Mouse (Mus musculus): ENCODE data around the gene Apmap.
"Not testable (repeated sequence)": the region's sequence is repeated elsewhere in the genome, so short reads cannot be mapped to it uniquely, and the experiment has no call there.

The Apmap gene

GRCm38 (mm10) chr2:150610097-150610496, 1.7 kb upstream of the Apmap start:
- DNase-seq: no peak

- peak in 1 of 2 experiments; percentile 50 for DNase-seq
Measured at GRCm38 (mm10) chr2:150608872-150609560, 649 bp upstream of the Apmap start.

- no peak for DNase-seq
Measured at GRCm38 (mm10) chr2:150607086-150607485, 1.3 kb downstream of the Apmap start.

DNA sequence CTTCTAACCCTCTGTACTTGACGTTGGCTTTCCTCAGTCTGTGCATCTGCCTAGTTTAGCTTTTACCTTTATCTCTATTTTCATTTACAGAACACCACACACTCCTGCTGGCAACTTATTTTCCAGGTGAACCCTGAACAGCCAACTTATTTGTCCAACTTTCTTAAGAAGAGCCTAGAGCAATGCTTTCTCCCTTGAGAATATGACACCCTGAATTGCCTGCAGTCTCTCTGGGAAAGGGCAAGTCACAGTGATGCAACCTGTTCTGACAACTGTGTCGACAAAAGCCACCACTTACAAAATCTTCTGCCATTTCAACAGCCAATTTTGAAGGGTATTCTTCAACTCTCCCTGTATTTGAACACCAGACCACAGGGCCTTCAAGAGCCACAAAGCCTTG, 3.6 kb downstream of the Apmap start:
- DNase-seq: no peak

GRCm38 (mm10) chr2:150602166-150602565, 6.2 kb downstream of the Apmap start:
- DNase-seq: no peak

GRCm38 (mm10) chr2:150600263-150600662, 8.1 kb downstream of the Apmap start:
- no peak for DNase-seq

DNA sequence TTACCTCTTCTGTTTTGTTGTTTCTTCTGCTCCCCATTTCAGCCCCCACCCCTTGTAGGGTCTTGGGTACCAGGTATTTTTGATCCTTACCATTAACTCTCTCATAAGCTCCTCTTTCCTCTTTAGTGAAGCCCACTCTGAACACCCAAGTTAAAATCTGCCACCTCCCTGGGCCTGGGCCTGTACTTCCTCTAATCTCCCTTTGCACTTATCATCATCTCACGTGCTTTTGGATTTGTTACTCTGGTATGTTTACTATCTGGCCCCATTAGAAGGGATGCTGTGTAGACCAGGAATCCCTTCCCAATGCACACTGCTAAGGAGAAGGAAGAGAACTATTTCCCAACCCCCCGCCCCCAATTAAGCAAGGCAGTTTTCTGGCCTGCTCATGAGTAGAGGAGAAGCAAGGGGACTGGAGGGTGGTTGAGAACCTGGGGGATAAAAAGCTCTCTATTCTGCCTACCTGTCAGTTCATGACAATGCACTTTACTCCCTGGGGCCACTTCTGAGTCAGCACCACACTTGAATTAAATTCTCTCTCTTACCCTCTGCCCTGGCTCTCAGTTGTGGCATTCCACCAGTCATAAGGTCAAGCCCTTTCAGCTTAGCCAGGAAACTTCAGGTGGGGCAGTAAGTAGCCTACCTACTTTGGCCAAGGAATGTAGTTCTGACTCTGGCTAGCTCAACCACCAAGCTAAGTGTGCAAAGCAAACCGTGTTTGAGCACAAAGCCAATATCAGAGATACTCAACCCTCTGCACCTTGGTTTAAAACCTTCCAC, 12.8 kb downstream of the Apmap start:
- DNase-seq: no peak

- no peak for DNase-seq
Measured at GRCm38 (mm10) chr2:150589076-150589475, 19.3 kb downstream of the Apmap start.

GRCm38 (mm10) chr2:150579628-150580027, 28.7 kb downstream of the Apmap start:
- DNase-seq: no peak

DNA sequence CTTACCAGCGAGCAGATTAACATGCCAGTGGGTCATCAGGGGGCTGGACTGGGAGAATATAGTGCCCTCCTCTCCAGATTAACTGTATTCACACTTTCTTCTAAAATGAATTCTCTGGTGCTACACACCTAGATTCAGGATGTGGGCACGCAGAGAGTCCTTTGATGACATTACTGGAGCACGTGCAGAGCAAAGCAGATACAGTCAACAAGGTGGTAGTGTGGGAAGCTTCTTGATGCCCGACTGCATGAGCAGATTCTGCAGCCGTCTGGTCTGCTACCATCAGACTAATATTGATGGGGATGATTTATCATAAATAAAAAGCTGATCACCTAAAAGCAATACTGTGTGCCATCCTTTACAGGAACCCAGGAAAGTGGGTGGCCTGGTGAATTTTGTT, 29.8 kb downstream of the Apmap start:
- DNase-seq: no peak

DNA sequence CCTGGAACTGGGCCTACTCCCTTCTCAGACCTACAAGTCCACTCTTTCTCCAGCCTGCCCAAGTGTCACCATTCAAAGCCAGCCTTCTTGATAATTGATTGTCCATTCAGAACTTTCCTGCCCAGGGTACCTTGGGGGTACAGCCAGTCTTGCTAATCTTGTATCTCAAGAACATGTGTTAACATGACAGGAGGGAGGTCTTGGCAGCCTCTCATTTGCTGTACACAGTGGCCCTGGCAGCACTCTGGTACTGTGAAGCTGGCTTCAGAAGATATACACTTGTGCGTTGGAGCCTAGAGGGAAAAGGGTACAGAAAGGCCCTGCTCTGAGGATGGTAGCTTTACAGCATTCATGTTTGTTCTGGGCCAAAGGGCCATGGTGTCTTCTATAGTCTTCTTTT, 32.1 kb downstream of the Apmap start:
- DNase-seq: no peak

DNA sequence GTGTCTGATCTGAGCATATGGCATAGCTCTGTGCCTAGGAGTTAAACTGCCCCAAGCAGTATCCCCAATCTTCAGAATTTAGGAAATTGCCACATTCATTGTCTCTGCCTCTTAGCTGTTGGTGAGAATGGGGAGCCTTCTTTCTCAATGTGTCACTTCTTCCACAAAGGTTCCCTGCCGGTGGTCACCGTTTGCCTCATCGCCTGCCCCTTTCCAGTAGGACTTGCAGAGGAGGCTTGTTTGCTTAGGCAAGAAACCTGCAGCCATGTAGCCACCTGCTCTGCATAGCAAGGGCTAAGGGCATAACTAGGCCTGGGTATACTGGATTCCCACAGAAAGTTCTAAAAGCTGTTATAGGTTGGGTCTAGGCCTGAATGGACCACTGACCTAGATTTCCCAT, 35.9 kb downstream of the Apmap start:
- DNase-seq: no peak

DNA sequence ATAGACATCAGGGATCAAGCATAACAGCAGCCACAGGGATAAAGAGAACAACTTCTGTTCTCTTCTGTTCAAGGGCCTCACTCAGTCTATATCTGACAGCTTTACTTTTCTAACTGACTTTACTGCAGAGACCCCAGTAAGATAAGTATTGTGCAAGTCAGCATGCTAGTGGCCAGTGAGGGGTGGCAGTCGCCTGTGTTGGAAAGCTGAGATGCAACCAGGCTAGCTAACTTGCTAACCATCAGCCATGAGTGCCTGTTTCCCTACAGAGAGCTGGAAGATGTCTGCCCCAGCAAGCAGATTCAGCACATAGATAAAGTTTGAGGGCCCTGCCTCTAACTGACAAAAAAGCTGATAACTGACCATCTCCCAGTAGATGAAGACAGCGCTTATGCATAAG, 37.6 kb downstream of the Apmap start:
- DNase-seq: no peak

DNA sequence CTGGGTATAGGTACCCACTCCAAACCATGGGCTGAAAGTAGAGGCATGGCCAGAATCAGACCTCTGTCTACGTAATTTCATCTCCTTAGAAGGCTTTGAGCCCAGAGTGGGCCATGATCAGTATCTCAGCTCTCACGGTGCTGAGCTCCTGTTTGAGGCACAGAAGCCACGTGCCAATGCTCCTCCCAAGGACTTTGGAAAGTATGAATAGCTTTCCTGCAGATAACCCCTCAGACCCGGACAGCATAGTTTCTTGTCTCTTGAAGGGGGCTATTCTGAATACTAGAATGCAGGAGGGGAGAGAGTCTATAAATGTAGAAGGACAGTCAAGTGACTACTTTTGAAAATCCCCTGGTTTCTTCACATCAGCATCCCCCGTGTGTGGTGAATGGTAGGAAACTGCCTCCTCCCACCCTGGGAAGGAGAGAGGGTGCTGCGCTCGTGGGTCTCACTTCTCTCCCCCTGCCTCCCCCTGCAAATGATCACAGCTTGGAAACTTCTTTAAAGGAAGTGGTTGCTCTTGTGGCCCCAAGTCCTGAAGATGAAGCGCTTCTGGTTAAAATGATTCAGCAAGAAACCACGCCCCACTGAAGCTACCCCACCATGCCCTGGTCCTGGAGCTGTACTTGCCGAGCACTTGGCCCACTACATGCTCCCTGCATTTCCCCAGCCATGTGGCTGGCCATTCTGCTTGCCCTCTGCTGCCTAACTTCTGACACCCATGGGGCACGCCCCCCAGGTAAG, 38.3 kb downstream of the Apmap start, which contains the start of gene Cst7:
TSS of gene Cst7 (plus strand) at position 569 of the 744 bp plus-strand sequence.
- DNase-seq: peak in 1 of 2 experiments; percentile 10

GRCm38 (mm10) chr2:150567051-150567450, 41.3 kb downstream of the Apmap start:
- no peak for DNase-seq

- no peak for DNase-seq
Measured at GRCm38 (mm10) chr2:150558568-150558967, 49.8 kb downstream of the Apmap start.

DNA sequence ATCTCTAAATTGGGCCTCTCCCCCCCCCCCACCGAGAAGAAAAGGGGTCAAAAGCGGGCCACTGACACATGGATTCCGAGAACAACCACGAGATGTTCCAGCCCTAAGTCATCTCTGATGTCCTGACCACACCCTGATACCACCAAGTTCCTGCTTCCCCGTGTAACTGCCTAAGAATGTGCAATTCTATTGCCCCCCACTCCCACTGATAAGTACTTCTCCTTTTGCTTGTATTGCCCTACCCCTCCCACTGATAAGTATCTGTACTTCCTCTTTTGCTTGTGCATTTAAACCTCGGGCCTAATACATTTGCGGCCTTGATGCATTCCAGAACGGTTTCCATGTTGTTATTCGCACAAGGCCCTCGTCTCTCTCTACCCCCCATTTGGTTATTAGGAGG, 58.8 kb downstream of the Apmap start:
- not testable (repeated sequence) for DNase-seq

Data from spleen, adult 18-20 months (tissue).